In genomic region chr17:44364494-44364893, GRCm38 (mm10) we compare ENCODE assay signal across 23 mouse cellular contexts.
A peak's percentile ranks its signal among the peaks of the same experiment; 100 is the strongest.
DNase-seq lines count a peak whose midpoint lies in the region; ATAC-seq and TF ChIP-seq lines count a peak whose summit lies in the region.
"Had no signal": no experiment of that assay in that cellular context is flagged by ENCODE, and none has a peak within 500 bp of the region (broad histone marks: within the 10 kb centered on the region; RNA-seq: fewer than 3 reads in every experiment).

No protein-coding gene starts in this region.

- peak; percentile 38 for DNase-seq in A20 (ENCODE audit: low read depth, low spot score)
- DNase-seq in B cell, adult 2 months, result peak; percentile 17 to 35
- peak; percentile 87 for DNase-seq in CH12.LX (ENCODE audit: extremely low read depth)
- peak; percentile 38 for DNase-seq in splenic B cell, adult 2 months (ENCODE audit: low read depth, low spot score)
- no peak for DNase-seq in adrenal gland, postnatal 36 days
- DNase-seq in neural tube, embryonic 10.5 days (ENCODE audit: extremely low spot score, low spot score), result no peak
- no peak for DNase-seq in heart, adult 9 months (ENCODE audit: low spot score in 2 of 2)
- DNase-seq: adrenal gland, adult 2 months; adrenal gland, adult 8-10 months; adrenal gland, postnatal 10 days; adrenal gland, postnatal 14 days; adrenal gland, postnatal 25 days; cerebellum, adult 11 months; cerebellum, adult 11-12 months; cerebellum, adult 18-20 months; cerebellum, adult 2 months; cerebellum, adult 8-10 months; cerebellum, adult 9-10 months had no signal

- no peaks in the 10 kb centered on the region for H3K79me2 ChIP-seq in CH12.LX (replicated peaks; ENCODE audit: control insufficient read depth, extremely low read depth, insufficient read depth, poor library complexity, severe bottlenecking)

- TF ChIP-seq CTCF in CH12.LX (conservative IDR thresholded peaks at IDR 0.05 in 1 of 2, IDR thresholded peaks at IDR 0.05 in 1 of 2; ENCODE audit: low read depth in 2 of 2, low read length in 2 of 2), result no peak

- in situ Hi-C loops in CH12.LX (cut with MboI; ENCODE audit: low pct_ligation_motif_present, low pct_unique_long_range_greater_than_20kb, low sequenced_read_pairs), result no loop called here

- H3K9ac ChIP-seq in CH12.LX (ENCODE audit: insufficient read depth, low read depth), result no peak overlapping the region
- no peak overlapping the region for H3K9ac ChIP-seq in heart, embryonic 12.5 days

- H3K4me2 ChIP-seq in CH12.LX (ENCODE audit: insufficient read depth, low read depth, poor library complexity, severe bottlenecking), result no peak overlapping the region
- no peak overlapping the region for H3K4me2 ChIP-seq in heart, embryonic 12.5 days

- dilution Hi-C loops in CH12.LX (cut with MboI; ENCODE audit: extremely low pct_ligation_motif_present, extremely low pct_unique_long_range_greater_than_20kb, low sequenced_read_pairs), result no loop called here

- H3K4me1 ChIP-seq in CH12.LX (ENCODE audit: control insufficient read depth in 1 of 2, insufficient read depth in 2 of 2), result peaks cover 17 to 37% of the 10 kb centered on the region in 2 experiments
- H3K4me1 ChIP-seq in heart, embryonic 12.5 days (replicated peaks), result 0 out of 2 replicates have a peak, but pooled peaks cover 7% of the 10 kb centered on the region

- ATAC-seq in heart, embryonic 12.5 days (ENCODE audit: insufficient number of reproducible peaks, low FRiP score), result no peak
- ATAC-seq: activated CD4-positive, CD25-positive, alpha-beta regulatory T cell, adult 4 months; CD4-positive, CD25-positive, alpha-beta regulatory T cell, adult 4 months; Patski had no signal

- WGBS in heart, embryonic 12.5 days, result 87% methylated on average over 6 of the region's 6 CpGs

- H3K27ac ChIP-seq in CH12.LX (ENCODE audit: insufficient read depth, low read depth), result no peak overlapping the region
- H3K27ac ChIP-seq in heart, embryonic 12.5 days (ENCODE audit: poor library complexity, severe bottlenecking), result no peak overlapping the region

- TF ChIP-seq EP300 in CH12.LX (IDR thresholded peaks at IDR 0.05; ENCODE audit: low read length), result peak; percentile 80

- H3K4me3 ChIP-seq in CH12.LX (replicated peaks in 1 of 3; ENCODE audit: low read depth in 2 of 3, low read length in 2 of 3, poor library complexity in 1 of 3), result no peak overlapping the region
- H3K4me3 ChIP-seq in heart, embryonic 12.5 days, result no peak overlapping the region

- no peaks in the 10 kb centered on the region for H3K9me3 ChIP-seq in CH12.LX (replicated peaks; ENCODE audit: low read length)
- H3K9me3 ChIP-seq in heart, embryonic 12.5 days (replicated peaks), result 0 out of 2 replicates have a peak, but pooled peaks cover 2% of the 10 kb centered on the region

- TF ChIP-seq RAD21 in CH12.LX (IDR thresholded peaks at IDR 0.05; ENCODE audit: low read depth, low read length), result no peak

- no peaks in the 10 kb centered on the region for H3K36me3 ChIP-seq in CH12.LX (replicated peaks in 1 of 2; ENCODE audit: control insufficient read depth in 1 of 2, insufficient read depth in 1 of 2, low read length in 1 of 2)
- no peaks in the 10 kb centered on the region for H3K36me3 ChIP-seq in splenic B cell, adult 2 months (ENCODE audit: control insufficient read depth, insufficient read depth, low read length, poor library complexity, severe bottlenecking)
- no peaks in the 10 kb centered on the region for H3K36me3 ChIP-seq in heart, embryonic 12.5 days
- H3K36me3 ChIP-seq: G1E had no signal

- H3K27me3 ChIP-seq in CH12.LX (replicated peaks), result peaks cover 19% of the 10 kb centered on the region
- H3K27me3 ChIP-seq in splenic B cell, adult 2 months (ENCODE audit: control insufficient read depth, insufficient read depth, low read length, poor library complexity, severe bottlenecking), result no peaks in the 10 kb centered on the region
- no peaks in the 10 kb centered on the region for H3K27me3 ChIP-seq in heart, embryonic 12.5 days (replicated peaks)
- H3K27me3 ChIP-seq: Patski had no signal

- TF ChIP-seq POLR2A in CH12.LX (IDR thresholded peaks at IDR 0.05; ENCODE audit: low read depth, low read length), result no peak

TF ChIP-seq in CH12.LX, 34 proteins besides CTCF, POLR2A, EP300 and RAD21:
- no peak for TF ChIP-seq PAX5 (IDR thresholded peaks at IDR 0.05; ENCODE audit: low read length)
- no peak for TF ChIP-seq NRF1 (IDR thresholded peaks at IDR 0.05; ENCODE audit: low read depth, low read length)
- peak; percentile 28; the same call in 1 of the 2 replicates for TF ChIP-seq TCF12 (IDR thresholded peaks at IDR 0.05; ENCODE audit: low read depth, low read length)
- no peak for TF ChIP-seq NELFE (IDR thresholded peaks at IDR 0.05; ENCODE audit: low read depth, low read length)
- 0 out of 2 replicates have a peak, but pooled peaks have one; percentile 39 for TF ChIP-seq MAX (IDR thresholded peaks at IDR 0.05; ENCODE audit: low read length)
- no peak for TF ChIP-seq E2F4 (IDR thresholded peaks at IDR 0.05; ENCODE audit: insufficient replicate concordance, low read depth, low read length)
- TF ChIP-seq CHD1 (IDR thresholded peaks at IDR 0.05; ENCODE audit: low read depth, low read length), result no peak
- no peak for TF ChIP-seq SMC3 (IDR thresholded peaks at IDR 0.05; ENCODE audit: low read depth, low read length)
- TF ChIP-seq ZNF384 (IDR thresholded peaks at IDR 0.05; ENCODE audit: low read depth, low read length), result no peak
- TF ChIP-seq JUND (conservative IDR thresholded peaks at IDR 0.05; ENCODE audit: low read depth, low read length), result no peak
- TF ChIP-seq GABPA (IDR thresholded peaks at IDR 0.05; ENCODE audit: insufficient replicate concordance, low read depth, low read length), result no peak
- TF ChIP-seq MYC (IDR thresholded peaks at IDR 0.05; ENCODE audit: low read depth, low read length), result no peak
- TF ChIP-seq UBTF (IDR thresholded peaks at IDR 0.05; ENCODE audit: low read depth, low read length), result no peak
- TF ChIP-seq MAFK (IDR thresholded peaks at IDR 0.05; ENCODE audit: insufficient replicate concordance, low read length), result 0 out of 2 replicates have a peak, but pooled peaks have one; percentile 31
- TF ChIP-seq ZMIZ1 (IDR thresholded peaks at IDR 0.05; ENCODE audit: low read depth, low read length), result no peak
- TF ChIP-seq MAZ (IDR thresholded peaks at IDR 0.05; ENCODE audit: low read depth, low read length), result no peak
- TF ChIP-seq ZC3H11A (IDR thresholded peaks at IDR 0.05; ENCODE audit: low read depth, low read length), result no peak
- TF ChIP-seq SIN3A (IDR thresholded peaks at IDR 0.05; ENCODE audit: low read length), result no peak
- TF ChIP-seq BHLHE40 (IDR thresholded peaks at IDR 0.05; ENCODE audit: low read depth, low read length), result peak; percentile 60
- TF ChIP-seq USF2 (conservative IDR thresholded peaks at IDR 0.05; ENCODE audit: low read depth, low read length), result no peak
- TF ChIP-seq ETS1 (conservative IDR thresholded peaks at IDR 0.05; ENCODE audit: low read depth, low read length), result no peak; the same call in none of the 2 replicates
- TF ChIP-seq ZKSCAN1 (IDR thresholded peaks at IDR 0.05; ENCODE audit: borderline replicate concordance, low read depth, low read length), result no peak
- peak; percentile 28; the same call in 1 of the 2 replicates for TF ChIP-seq IRF4 (IDR thresholded peaks at IDR 0.05; ENCODE audit: low read depth, low read length)
- 0 out of 2 replicates have a peak, but pooled peaks have one; percentile 26 for TF ChIP-seq CHD2 (IDR thresholded peaks at IDR 0.05; ENCODE audit: low read length)
- TF ChIP-seq HCFC1 (IDR thresholded peaks at IDR 0.05; ENCODE audit: low read depth, low read length), result 0 out of 2 replicates have a peak, but pooled peaks have one; percentile 15
- no peak for TF ChIP-seq ELF1 (IDR thresholded peaks at IDR 0.05; ENCODE audit: low read depth, low read length)
- no peak for TF ChIP-seq RCOR1 (conservative IDR thresholded peaks at IDR 0.05; ENCODE audit: low read depth, low read length)
- no peak for TF ChIP-seq JUN (IDR thresholded peaks at IDR 0.05; ENCODE audit: insufficient read depth, low read depth, low read length)
- TF ChIP-seq MXI1 (IDR thresholded peaks at IDR 0.05; ENCODE audit: low read depth, low read length), result no peak; the same call in 1 of the 2 replicates
- TF ChIP-seq USF1 (IDR thresholded peaks at IDR 0.05; ENCODE audit: low read depth, low read length), result no peak
- TF ChIP-seq TBP (conservative IDR thresholded peaks at IDR 0.05; ENCODE audit: low read depth, low read length), result no peak
- peak; percentile 54; the same call in 1 of the 2 replicates for TF ChIP-seq MEF2A (IDR thresholded peaks at IDR 0.05; ENCODE audit: borderline replicate concordance, low read depth, low read length)
- no peak for TF ChIP-seq KAT2A (IDR thresholded peaks at IDR 0.05; ENCODE audit: insufficient replicate concordance, low read length)
- TF ChIP-seq POLR2AphosphoS2 (IDR thresholded peaks at IDR 0.05; ENCODE audit: low read depth, low read length), result no peak

Comparison
In these comparisons a context has a peak if more than half of its experiments do, and no peak if none do; other contexts are left out.
1. DNase-seq: peak in A20 (single experiment), B cell, adult 2 months (2 of 2), CH12.LX (single experiment) and splenic B cell, adult 2 months (single experiment); none in adrenal gland, postnatal 36 days (0 of 2), neural tube, embryonic 10.5 days (single experiment) and heart, adult 9 months (0 of 2).